Mouse (Mus musculus) embryonic fibroblast, embryonic 13.5 days (primary cell): ENCODE measurements around the gene Trub1.

Experiments
- CTCF ChIP-seq: IDR thresholded peaks from 2 replicates; pipeline ENCODE4 v1.5.1; 2011; ENCODE audit warnings: mild to moderate bottlenecking, control low read depth, low read length, moderate library complexity, borderline replicate concordance; ENCODE audit not compliant: insufficient read depth
- POLR2A ChIP-seq: IDR thresholded peaks from 2 replicates; pipeline ENCODE4 v1.6.1; 2011; ENCODE audit warnings: low read depth, mild to moderate bottlenecking, control low read depth, low read length, moderate library complexity

- no peak for TF ChIP-seq CTCF
- no peak for TF ChIP-seq POLR2A
These were observed 37.5 kb upstream of the Trub1 start for GRCm38 (mm10) chr19:57415031-57415807.
